Mouse (Mus musculus): ENCODE measurements around the gene C7. TPM values are rescaled to one million over a fixed set of nuclear protein-coding genes. Genes with fewer than 3 reads are reported as not detected.
"Not testable (repeated sequence)": the region's sequence is repeated elsewhere in the genome, so short reads cannot be mapped to it uniquely, and the experiment has no call there.

C7 gene
- under 1 TPM in 1 of 2 experiments, not detected in 1; 0.17 TPM for total RNA-seq (2021)

DNA sequence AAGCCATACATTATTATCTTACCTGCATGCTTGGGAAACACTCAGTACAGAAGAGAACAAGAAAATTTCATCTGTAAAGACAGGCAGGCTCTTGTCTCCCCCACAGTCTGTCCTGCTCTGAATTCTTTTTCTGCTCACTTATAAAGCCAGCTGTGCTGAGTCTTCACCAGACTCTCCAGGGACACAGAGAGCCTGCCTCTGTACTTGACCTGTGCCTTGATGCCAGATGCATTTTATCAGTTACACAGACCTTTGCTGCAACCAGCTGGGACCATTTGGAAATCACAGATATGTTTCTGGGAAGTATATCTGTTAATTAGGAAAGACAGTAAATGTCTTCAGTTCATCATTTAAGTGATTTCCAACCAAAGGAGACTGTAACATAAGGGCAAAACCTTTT is at the start of gene C7:
TSS of gene C7 (minus strand) at position 106 of the 400 bp plus-strand sequence.
- DNase-seq, result no peak

DNA sequence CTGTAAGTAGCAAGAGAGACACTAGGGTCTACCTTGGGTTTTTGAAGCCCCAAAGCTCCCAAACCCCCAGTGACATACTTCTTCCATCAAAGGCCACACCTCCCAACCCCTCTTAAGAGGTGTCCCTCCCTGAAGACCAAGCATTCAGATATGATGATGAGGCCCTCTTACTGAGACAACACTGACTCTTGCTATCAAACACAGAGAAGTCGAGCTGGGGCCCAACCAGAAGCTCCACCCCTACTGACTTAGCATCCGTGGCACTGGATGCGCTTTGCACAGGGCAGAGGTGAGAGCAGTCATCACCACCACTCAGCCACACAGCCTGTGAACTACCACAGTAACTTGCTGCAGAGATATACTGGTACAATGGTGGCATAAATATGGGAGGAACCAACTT is 49.1 kb upstream of the C7 start:
- DNase-seq, result no peak

DNA sequence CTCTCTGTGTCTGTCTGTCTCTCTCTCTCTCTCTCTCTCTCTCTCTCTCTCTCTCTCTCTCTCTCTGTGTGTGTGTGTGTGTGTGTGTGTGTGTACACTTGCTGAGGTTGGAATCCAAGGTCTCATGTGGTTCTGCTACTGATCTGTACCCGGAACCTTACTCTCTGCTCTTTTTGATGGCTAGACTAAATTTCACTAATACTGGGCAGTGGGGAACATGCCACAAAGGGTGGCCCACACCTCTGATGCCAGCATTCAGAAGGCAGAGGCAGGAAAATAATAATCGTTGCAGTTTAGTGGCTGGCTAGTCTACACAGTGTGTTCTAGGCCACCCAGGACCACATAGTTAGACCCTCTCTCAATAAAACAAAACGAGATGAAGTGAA is 45.1 kb upstream of the C7 start:
- no peak for DNase-seq

GRCm38 (mm10) chr15:5107686-5108654 is 44.4 kb upstream of the C7 start, which contains the start of gene Card6:
TSS of gene Card6 (minus strand) at chr15:5108539.
- DNase-seq, result peak; percentile 38 to 47

GRCm38 (mm10) chr15:5106293-5106692 is 42.8 kb upstream of the C7 start:
- DNase-seq, result no peak

DNA sequence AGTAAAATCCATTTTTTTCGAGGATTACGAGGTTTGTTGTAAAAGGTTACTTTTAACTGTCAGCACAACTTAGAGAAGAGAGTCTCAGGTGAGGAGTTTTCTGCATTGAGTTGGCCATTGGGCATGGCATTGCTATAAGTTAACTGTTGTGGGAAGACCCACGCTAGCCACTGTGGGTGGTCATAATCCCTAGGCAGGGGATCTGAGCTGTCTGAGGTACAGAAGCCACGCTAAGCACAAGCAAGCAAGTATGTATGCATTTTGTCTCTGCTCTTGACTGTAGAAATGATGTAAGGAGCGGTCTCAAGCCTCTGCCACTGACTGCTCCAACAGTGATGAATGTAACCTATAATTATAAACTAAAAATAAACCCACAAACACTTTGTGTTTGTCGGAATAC is 42.4 kb upstream of the C7 start:
- DNase-seq, result no peak

GRCm38 (mm10) chr15:5102312-5102711 is 38.8 kb upstream of the C7 start:
- peak; percentile 46 to 55 for DNase-seq

GRCm38 (mm10) chr15:5097376-5097775 is 33.8 kb upstream of the C7 start:
- no peak for DNase-seq

DNA sequence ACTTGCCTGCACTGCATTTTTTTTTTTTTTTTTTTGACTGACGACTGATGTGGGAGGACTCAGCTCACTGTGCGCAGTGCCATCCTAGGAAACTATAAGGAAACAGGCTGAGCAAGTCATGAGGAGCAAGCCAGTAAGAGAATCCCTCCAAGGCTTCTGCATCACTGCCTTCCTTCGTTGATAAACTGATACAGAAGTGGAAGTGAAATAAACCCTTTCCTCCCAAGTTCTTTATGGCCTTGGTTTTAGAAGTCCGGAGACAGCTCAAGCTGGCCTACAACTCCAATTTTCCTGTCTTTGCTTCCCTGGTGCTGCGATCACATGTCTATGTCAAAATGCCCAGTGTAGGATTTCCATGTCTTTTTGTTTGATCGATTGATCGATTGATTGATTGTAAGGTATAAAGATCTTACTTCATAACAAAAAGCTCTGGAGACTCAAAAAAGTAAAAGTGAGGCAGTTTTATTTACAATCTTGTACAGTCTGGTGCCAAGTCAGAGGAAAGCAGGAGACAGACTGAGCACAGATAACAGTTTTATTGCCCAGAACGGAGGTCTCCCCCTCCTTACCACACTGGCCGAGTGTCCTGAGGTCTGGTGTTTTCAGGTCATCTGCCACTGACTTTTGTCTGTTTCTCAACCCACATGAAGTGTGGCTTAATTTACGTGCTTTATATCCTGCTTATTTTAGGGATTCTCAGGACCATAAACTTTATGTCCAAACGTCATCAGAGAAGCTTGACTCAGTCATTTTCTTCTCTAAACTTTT is 32.2 kb upstream of the C7 start:
- no peak for DNase-seq

GRCm38 (mm10) chr15:5090131-5090530 is 26.6 kb upstream of the C7 start:
- no peak for DNase-seq

DNA sequence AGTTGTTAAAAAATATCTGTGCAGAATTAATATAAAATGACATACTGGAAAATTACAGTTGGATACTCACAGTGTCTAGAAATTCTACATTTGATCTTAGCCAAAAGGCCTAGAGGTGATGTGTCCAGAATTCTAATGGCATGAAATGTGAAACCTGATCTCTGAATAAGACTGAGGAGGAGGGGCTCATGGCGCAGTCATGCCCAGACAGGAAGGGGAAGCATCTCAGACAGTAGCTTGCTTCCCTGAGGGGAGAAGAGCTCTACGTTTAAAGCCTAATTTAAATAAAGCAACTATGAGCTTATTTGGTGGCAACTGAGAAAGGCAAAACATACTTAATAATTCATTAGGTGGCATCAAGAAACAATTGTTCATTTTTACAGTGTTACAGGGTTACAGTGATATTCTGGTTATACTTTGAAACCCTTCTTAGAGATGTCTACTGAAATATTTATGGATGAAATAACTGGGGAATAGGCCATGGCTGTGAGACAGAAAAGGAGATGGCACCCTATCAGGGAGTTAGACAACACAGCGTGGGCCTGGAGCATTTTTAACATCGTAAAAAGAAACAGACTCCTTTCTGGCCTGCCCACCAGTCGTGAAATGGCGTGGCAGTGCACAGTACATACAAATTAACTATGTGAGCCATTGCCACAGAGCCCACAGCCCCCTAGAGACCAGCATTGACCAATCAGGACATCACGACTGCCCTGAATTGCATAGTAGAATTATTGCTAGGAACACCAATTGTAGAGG is 25.5 kb upstream of the C7 start:
- DNase-seq, result no peak

DNA sequence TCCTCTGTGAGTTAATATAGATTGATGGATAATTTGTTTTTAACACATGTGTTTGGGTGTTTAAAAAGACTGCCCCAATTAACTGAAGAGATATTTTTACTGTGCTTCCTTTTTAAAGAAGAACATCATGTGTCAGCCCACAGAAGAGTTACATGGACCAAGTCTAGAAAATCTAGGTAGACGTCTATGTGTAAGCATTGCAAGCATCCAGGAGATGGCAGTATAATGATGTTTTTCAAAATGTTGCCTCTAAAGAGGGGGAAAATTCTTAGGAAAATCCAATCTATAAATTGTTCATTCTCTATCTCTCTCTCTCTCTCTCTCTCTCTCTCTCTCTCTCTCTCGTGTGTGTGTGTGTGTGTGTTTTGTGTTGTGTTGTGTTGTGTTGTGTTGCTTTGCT is 22.6 kb upstream of the C7 start:
- DNase-seq, result no peak

- no peak for DNase-seq
These were observed 17.7 kb upstream of the C7 start for GRCm38 (mm10) chr15:5081235-5081634.

DNA sequence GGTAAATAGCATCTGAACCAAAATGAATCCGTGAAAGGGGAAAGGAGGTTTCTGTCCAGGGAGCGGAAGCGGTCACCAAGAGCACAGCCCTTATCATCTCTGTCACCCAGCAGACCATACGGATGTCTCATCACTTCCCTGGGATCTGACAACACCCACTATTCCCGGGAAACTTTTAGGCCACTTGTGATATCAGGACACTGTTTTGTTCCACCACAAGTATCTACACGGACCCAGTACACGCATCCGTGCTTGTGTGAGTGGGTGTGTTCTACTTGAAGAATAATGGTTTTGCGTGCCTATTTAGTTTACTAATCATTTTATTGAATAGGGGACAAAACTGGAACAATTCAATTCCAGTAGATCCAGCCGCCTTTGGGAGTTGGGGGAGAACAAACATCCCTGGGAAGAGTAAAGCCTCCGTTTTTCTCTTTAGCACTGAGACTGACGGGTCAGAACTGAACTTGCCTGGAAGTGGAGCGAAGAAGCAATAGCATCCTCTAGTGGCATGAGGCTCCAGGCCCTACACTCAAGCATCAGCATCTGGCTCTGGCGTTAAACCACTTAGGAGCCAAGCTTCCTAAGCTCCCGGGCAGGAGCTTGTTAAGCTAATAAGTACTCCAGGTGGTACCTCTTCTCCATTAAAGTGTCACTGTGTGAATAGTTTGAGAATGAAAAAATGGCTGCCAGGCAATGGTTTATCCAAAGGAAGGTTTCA is 5.4 kb upstream of the C7 start:
- DNase-seq, result peak; percentile 33

- no peak for DNase-seq
These were observed 17.8 kb downstream of the C7 start for GRCm38 (mm10) chr15:5045560-5046284.

DNA sequence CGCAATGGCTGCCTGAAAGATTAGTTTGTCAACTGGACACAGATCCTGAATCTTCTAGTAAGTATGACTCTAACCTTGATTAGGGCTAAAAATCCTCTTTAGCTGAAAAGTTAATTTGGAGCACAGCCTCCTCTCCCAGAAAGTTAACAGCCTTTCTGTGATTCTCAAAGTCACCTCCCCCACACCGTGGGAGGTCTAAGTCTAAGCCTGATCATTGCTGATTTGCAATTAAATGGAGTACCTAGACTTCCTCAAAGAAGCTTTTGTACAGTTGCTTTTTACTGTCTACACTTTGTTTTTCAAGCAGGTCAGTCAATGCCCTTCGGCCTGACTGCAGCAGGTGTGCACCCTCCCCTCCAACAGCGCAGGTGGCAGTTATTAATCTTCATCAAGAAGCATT is 34.3 kb downstream of the C7 start:
- DNase-seq, result no peak

- DNase-seq, result not testable (repeated sequence)
These were observed 39.9 kb downstream of the C7 start for GRCm38 (mm10) chr15:5023479-5024265.

DNA sequence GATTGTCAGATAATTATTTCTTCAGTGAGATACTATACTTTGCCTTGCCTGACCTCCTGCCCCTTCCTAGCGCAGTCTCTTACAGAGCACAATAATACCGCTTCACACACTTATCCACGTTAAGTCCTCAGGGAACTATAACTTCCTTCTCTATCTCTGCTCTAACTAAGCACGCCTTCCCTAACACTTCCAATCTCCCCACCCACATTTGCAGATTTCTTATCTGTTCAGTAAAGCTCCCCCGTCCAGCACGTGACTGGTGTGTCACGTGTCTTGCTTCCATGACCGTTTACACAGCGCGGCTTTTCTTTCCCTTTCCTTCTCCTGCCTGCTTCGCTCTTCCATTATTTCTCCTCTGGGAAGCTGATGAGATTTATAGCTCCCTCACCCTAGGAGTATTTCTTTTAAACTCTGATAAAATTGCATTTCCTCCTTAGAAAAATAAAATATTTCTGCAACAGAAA is 53.9 kb downstream of the C7 start:
- no peak for DNase-seq

- DNase-seq, result no peak
These were observed 59.9 kb downstream of the C7 start for GRCm38 (mm10) chr15:5003503-5004196.

GRCm38 (mm10) chr15:5002903-5003302 is 60.6 kb downstream of the C7 start:
- DNase-seq, result no peak

All from layer of hippocampus, postnatal 36 days (tissue).